Mouse (Mus musculus): ENCODE results near the gene Ahcyl1.
"Not testable (repeated sequence)": the region's sequence is repeated elsewhere in the genome, so short reads cannot be mapped to it uniquely, and the experiment has no call there.

Ahcyl1 gene

DNA sequence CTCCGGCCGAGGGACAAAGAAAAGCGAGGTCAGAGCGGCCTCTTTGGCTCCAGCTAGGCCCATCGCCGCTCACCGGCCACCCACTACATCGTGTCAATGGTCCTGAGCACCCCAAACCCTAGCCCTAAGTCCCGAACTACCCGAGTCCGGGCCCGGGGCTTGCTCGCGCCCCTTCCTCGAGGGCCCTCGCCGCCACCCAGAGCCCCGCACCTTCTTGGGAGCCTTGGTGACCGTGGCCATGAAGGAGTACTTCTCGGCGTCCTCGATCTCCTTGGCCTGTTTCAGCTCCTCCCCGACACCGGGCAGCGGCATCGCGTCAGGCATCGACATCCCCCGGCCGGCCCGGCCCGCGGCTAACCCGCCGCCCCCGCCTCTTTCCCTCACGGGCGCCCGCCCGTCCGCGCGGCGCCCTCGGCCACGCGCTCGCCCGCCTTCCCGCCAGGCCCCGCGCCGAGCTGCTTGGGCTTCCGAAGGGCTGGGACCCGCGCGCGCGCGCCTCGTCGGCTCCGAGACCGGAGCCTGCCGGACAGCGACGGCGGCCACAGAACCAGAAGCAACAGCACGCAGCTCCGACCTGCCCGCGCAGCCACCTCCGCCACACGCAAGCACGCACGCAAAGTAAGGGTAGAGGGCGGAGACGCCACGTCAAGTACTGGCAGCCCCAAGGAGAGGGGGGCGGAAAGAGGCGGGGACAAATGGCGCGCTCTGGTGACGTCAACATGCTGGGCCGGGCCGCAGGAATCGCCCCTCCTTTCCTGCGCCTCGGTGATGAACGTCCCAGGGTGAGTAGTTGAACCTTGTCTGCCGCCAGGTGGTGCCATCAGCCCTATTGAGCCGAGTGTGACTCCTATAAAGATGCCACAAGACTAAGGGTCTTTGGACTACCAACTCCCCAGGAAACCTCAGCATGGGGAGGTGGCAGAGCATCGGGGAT is at the start of gene Ahcyl1:
Gene Ahcyl1, minus strand, starts transcription at position 613 of the 934 bp plus-strand sequence.
- DNase-seq = peak; percentile 99

DNA sequence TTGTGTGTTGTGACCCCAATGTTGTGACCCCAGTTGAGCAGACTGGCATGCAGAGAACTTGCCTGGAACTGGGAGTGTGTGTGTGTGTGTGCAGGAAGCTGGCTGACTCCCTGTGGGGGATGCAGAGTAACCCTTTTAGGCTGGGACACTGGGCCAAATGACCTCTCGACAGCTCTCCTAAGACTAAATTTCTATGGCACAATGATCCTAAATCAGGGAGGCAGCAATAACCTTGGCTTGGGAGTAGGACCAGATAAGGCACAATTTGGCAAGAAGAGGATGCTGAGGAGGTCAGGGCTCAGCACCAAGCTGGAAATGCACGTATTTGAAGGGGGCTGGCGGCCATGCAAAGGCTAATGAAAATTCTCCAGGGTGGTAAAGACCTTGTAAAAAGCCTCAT is 49.7 kb upstream of the Ahcyl1 start:
- DNase-seq = no peak

DNA sequence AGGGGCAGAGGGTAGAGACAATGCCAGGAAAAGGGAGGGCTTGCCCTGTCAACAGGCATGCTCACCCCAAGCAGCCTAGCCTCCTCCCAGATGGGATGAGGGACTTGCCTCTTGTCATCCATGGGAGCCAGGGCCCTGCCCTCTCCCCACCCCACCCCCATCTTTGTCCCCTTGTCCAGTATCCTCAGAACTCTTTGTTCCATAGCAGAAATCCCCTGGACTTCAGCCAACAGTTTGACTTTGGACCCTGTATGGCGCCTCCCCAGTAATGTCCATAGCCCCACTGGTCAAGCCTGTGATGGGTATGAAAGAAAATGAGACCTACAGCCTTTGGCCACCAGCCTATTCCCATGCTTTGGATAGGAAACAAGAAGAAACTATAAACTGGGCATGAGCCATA is 47.3 kb upstream of the Ahcyl1 start:
- DNase-seq = no peak

DNA sequence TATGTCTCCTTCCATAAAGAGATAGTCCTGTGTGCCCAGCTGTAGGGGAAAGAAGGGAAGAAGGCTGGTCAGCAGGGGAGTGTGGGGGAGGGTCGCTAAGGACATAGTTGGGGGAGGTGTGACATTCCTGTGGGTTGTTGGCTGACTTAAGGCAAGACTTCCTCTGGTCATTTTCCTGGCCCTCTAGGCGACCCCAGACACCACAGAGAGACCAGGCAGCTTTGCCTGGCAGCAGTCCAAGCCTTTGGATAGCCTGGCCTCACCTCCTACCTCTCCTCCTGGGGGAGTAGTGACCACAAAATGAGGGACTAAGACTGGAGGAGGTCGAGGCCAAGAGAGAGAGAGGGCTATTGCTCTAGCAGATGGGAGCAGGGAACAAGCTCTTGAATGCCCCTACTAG is 46.7 kb upstream of the Ahcyl1 start:
- no peak for DNase-seq

DNA sequence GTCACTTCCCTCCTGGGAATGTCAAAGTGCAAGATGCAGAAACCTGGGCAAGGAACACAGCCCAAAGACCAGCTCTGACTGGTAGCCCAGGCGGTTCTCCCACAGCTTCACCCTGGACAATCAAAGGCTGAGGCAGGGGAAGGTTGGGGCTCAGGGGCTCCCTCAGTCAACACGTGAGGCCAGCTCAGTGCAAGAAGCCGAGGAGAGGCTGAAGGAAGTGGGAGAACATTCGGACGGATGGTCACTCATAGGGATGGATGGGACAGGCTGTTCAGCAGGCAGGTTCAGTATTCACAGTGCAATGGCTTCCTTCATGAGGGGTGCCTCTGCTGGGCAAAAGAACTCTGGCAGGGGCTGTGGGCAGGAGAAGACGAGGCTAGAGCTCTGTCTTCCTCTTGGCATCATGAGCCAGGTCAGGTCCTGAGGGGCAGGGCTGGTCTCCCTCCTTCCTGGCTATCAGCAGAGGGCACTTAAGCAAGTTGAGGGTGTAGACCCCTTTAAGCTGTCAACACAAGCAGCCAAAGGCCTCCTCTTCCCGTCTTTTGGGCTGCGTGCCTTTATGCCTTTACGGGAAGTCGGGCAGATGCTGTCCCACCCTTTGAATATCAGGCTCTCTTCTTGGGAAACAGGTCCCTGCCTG is 45.8 kb upstream of the Ahcyl1 start:
- DNase-seq = no peak

DNA sequence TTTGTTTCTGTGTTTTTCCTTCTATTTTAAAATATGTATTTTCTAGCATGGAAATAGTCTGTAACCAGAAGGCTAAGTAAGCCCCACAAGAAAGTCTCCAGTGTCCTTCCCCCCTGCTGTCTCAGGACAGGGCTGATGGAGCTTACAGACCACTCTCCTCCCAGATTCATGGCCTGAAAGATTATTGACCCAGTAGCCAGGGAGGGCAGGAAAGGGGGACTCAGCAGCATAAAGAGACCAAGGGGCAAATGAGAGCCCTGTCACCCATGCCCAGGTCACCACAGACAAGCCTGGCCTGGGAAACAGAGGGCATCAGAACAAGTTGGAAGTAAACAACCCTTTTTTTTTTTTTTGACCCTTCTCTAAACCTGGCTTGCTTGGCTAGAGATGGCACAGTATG is 45.0 kb upstream of the Ahcyl1 start:
- no peak for DNase-seq

DNA sequence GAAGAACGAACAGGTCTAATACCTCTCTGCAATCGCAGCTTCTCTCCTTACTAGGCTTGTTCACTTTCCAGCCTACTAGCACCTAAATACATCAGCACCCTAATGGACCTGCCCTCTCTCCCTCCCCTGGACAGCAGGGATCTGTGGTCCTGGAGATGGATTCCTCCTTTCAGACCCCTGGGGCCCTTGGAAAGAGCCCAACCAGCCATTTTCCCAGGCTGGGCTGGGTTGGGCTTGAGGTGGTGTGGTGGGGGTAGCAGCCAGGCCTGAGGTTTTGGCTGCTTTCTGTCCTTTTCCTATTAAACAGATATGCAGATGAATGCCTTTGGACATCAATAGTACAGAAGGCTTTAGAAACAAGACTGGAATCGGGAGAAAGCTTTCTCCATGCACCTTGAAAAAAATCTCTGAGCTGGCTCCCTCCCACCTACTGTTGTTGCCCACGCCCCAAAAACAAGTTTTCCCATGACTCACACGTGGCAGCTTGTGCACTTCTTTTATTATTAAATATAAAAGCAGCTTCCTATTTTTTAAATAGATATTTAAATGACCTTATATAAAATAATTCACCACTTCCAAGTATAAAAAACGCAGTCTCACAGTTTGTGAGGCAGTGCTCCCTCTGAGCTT is 44.3 kb upstream of the Ahcyl1 start:
- DNase-seq = peak; percentile 47

DNA sequence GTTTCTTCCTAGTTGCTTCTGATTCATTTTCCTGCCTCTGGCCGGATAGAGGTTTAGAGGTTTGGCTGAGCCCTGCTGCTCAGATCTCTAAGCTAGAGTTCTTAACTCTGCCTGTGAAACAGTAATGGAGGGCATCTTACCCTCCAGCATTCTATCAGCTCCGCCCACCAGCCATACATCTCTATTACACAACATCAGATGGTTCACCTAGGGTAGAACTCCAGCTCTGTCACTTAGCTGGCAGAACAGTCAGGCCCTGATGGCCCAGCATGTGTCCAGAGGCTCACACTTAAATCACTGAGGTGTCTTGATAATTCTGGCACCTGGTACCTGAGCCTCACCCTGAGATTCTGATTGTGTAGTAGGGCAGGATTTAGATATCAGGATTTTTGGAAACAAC is 43.6 kb upstream of the Ahcyl1 start:
- no peak for DNase-seq

DNA sequence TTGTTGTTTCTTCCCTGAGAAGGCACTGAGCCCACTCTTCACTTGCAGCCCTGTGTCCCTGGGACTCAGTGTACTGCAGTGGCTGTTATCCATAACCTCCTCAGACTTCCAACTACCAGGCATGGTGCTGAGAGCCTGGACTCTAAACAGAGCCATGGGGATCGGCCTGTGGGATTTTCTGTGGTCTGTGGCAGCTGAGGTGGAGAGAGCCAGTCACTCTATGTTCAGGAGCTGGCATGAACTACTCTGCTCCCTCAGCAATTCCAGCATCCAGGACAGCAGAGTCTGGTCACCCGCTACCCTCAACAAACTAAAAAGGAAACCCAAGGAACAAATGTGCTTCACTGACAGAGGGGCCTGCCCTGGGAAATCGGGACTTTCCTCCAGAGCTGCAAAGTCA is 43.1 kb upstream of the Ahcyl1 start:
- no peak for DNase-seq

DNA sequence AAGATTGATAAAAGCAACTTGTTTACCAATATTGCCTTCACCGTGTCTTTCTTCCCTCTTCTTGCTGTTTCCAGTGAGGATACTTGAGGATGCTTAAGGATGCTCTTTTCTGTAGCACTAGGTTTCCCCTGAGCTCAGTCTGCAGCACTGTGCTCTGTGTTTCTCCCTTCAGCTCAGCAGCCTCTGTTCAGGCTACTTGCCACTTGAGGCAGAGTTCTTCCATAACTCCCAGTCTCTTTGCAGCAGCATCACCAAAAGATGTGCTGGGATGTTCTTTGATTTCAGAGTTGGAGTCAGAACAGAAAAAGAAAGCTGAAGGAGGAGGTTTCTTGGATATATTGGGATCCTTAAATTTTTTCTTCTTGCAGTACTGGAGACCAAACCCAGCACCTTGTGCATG is 42.3 kb upstream of the Ahcyl1 start:
- DNase-seq = no peak

DNA sequence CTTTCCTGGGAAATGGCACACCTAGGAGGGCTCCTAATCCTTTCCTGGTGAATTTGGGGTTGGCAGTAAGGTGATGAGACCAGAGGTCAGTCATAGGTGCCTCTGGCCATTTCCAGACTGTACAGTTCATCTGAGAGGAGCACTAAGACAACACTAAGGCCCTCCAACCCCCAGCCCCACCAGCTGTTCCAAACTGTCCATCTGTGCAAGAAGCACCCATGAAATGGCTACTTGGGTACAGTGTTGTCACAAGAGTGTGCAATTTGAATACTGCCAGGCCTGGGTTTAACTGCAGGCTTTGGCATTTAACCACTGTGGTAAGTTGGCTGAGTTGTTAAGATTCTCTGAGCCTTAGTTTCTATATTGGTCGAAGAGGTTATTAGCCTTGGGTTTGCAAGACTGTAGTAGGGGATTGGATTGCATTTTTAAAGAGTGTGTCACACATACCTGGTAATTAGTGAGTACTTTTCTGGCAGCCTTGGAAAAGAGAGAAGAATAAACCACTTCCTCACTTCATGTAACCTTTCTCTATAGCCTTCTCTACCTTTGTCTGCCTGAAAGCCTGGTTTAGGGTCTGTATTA is 41.3 kb upstream of the Ahcyl1 start:
- DNase-seq = no peak

DNA sequence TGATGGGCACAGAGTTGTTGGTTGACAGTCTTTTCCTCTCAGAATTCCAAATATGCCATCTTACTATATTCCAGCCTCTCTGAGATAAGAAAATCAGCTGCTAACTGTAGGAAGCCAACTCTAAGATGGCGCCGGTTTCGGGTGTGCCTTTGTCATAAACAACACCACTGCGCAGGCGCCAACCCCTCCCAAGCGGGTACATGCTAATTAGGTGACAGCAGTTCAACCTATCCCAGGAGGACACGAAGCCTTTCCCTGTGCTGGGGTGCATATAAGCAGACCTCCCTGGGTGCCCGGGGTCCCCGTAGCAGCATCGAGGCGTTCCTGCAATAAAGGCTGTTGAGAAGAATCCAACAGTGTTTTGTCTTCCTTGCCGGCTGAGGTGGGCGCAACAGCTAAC is 39.3 kb upstream of the Ahcyl1 start:
- DNase-seq = not testable (repeated sequence)

DNA sequence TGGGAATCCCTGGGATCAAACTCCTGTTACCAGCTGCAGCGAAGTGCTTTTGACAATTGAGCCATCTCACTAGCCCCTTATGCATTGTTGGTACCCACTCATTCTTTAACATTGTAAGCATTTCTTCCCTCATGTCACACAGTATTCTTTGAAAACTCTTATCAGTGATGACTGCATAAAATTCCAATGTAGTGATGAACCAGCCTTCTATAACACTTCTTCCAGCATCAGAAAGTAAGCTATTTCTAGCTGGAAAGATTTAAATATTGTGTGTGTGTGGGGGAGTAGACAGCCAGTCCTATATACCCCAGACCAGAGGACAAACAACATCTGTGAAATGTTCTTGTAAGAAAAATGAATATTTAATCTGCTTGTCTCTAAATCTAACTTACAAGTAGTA is 37.0 kb upstream of the Ahcyl1 start:
- DNase-seq = no peak

DNA sequence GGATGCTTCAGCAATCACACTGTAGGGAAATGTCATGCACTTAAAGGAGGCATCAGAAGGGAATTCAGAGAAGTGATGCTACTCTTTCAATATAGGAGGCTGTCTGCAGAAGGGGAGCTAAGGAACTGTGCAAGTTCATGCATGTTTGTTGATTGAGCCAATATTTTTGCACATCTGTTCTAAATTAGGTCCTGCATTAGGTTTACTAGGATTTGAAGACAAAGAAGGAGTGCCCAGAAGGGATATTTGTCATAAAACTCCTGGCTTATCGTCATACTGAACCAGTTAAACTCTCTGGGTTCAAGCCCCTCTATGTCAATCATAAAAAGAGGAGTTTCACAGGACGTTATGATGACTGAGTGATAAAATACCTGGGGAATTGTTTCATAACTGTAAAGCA is 33.9 kb upstream of the Ahcyl1 start:
- DNase-seq = no peak

DNA sequence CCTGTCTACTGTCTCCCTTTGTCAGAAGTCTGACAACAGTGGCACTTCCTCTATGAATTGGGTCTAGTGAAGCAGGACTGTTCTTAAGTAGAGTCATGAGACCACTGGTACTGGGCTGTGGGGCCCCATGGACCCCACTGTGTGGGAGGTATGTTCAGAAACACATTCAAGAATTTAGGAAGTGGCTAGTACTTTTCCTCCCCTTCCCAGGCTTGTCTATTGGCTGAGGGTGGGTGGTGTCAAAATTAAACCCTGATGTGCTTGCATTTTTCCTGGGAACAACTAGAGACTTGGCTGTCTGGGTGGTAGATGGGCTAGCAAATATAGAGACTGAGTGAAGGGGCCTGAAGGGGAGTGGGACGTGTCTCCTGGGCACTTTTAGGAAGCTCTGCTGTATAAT is 32.1 kb upstream of the Ahcyl1 start:
- DNase-seq = no peak

DNA sequence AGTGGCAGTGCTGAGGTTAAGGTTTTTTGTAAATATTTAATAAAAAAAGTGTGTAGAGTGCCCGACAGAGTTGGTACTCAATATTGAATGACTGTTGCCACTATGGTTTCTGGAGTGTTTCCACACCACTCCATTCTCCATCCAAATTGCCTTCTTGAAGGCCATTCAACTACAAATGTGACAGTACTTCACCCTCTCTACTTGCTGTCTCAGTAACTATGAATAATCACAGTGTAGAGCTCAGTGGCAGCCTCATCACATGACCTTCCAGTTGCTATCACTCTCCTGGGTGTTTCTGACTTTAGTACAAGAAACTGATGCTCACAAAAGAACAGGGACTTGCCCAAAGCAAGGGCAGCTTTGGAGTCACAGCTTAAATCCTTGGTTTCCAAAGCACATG is 19.6 kb upstream of the Ahcyl1 start:
- DNase-seq = no peak

DNA sequence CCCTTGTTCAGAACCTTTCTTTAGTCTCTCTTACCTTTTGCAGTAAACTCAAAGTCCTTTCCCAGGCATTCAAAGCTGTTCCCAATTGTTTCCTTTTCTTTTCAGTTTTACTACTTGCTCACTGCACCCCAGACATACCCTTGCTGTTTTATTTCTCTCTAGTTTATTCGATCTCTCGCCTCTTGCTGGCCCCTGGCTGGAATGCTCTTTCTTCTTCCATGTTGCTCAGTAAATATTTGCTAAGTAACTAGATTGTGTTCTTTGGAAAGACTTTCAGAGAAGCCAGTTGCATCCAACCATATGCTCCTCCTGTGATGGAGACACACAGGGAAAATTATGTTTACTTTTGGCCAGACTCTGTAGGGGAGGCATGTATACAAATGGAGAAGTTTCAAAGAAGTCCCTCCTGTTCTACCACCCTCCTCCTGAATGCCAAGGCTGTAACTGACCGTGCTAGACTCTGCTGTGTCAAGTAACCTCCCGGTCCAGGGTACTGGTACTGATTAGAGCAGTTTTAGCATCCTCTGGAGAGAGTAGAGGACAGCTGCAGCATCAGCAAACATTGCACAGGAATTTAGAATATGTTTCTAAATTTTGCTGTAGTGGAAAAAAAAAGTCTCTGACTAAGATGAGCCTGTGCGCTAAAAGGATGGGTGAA is 18.0 kb upstream of the Ahcyl1 start:
- no peak for DNase-seq

DNA sequence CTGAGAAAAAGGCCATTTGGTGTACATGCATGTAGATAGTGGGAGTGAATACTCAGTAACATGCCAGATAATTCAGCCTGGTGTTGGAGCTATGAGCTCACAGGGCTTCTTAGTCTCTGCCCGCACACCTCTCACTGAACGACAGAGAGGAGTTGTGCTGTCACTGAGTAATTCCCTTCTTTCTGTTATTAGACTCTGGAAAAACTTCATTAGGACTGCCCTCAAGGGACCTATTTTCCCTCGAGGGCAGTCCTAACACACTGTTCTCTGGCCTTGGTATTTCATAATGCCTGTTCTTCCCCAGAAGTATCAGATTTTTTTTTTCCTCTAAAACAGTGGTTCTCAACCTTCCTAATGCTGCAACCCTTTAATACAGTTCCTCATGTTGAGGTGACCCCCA is 15.7 kb upstream of the Ahcyl1 start:
- DNase-seq = no peak

DNA sequence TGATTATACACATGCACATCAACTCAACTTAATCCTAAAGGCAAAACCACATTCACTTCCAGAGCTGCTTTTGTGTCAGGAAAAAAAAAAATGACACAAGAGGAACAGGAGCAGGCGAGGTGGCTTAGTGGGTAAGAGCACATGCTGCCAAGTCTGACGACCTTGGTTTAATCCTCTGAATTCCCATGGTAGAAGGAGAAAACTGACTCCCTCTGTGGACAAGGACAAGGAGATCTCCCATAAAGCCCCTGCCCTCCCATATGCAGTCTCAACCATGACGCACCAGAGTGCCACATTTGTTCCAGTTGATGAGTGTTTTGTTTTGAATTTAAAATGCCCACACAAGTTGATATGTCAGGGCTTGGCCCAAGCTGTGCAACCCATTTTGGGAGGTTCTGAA is 12.8 kb upstream of the Ahcyl1 start:
- no peak for DNase-seq

DNA sequence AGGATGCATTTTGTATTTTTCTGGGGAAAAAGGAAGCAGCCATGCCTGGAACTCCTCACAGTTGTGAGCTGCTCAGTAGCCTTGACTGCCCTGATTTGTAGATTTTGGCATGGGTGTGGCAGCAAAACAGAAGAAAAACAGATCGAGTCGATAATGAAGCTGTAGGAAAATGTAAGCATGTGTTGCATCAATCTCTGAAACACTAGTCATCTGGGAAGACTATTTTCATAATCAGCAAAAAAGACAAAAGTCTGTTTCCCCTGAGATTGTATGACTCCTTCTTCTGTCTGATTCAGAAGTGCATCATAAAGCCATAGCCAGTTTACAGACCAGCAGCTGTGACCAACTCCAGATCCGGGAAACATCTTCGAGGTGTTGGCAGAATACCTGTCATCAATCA is 10.9 kb upstream of the Ahcyl1 start:
- DNase-seq = no peak

DNA sequence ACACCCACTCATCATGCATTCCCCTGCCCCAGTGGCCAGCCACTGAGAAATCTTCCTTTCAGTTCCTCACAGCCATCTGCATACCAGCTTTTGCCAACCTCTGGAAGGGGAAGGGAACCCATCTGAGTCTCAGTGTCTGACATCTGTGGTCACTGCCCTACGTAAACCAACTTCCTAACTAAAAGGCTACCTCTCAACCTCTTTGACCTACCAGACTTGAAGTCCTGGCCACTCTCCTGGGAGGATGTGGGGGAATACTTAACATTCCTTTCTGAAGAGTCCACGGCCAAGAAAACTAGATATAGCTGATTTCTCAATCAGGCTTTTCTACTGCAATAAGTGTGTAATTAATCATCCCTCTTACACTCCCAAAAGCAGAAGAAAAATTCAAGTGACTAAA is 9.8 kb upstream of the Ahcyl1 start:
- DNase-seq = no peak

DNA sequence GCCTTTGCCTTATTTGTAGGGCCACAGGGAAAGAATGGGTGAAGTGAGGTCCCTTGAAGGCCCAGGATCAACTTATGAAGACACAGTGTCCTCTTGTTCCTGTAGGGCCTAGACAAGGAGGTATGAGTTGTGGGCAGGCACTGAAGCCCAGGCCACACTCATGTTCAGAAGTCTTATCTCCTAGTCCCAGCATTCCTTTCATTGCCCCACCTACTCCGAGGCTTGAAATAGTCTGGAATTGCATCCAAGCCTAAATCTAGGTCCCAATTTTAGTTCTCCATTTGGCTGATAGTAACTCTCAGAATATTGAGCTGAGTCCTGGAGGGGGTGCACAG is 8.0 kb upstream of the Ahcyl1 start:
- no peak for DNase-seq

DNA sequence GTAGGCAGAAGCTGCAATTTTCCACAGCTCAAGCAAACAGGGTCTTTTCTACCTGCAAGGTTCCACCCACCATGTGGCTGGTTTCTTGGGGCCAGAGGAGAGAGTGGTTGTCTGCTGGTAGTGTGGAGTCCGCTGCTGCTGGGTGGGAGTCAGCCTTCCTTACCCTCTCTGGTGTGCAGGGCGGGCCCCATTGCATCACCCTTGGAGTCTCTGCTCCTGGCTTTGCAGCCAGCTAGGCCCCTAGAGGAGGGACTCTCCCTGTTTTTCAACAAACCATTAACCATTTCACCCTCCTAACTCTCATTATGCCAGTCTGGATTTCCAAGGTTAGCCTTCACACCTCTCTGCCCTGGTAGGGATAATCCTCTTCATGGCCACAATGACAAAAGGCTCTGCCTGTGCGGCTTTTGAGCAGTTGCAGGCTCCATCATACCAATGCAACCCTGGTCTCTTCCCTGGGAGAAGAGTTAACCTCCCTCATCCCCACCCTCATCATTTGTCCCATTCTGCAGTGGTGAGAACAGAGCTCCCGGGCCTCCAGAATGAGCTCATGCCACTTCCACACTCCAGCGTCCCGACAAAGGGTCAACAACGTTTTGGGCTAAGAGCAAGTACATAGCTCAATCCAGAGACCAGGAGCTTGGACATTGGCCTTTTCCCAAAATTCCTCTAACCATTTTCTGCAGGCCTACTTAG is 7.5 kb upstream of the Ahcyl1 start:
- no peak for DNase-seq

All from kidney, adult 18-20 months (tissue).